ENCODE assay signal across 8 mouse cellular contexts in the genomic region with DNA sequence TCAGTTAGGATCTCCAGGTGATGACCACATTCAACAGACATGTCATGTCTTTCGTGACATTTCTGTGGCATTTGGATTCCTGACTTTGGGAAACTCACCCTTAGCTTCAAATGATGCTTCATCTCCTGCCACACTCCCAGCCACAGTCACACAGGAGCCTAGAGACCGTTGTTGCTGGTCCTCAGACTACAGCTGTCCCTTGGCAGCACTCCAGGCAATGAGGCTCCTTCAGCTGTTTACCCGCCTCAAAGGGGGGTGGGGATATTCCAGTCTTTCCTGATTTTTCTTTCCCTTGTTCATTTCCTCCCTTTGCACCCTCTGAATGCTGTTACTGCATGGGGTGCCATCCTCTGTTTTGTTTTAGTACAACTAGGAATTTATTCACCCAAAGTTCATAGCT.
DNase-seq lines count a peak whose midpoint lies in the region; ATAC-seq and TF ChIP-seq lines count a peak whose summit lies in the region.

No protein-coding gene starts in this region.

- TF ChIP-seq CTCF in heart, postnatal 0 days (IDR thresholded peaks at IDR 0.05; ENCODE audit: low read depth), result no peak
- no peak for TF ChIP-seq CTCF in lung, adult 2 months (IDR thresholded peaks at IDR 0.05; ENCODE audit: insufficient read depth, low read length)

- peak; percentile 34 for DNase-seq in adrenal gland, postnatal 25 days
- DNase-seq in adrenal gland, adult 2 months, result no peak
- DNase-seq in right cerebral cortex, postnatal 4 days, result peak; percentile 59
- DNase-seq in right cerebral cortex, adult 18-20 months, result no peak
- DNase-seq in heart, postnatal 0 days (ENCODE audit: low spot score), result peak; percentile 53
- peak; percentile 44 for DNase-seq in lung, adult 2 months
- peak; percentile 27 for DNase-seq in testis, postnatal 14 days (ENCODE audit: low spot score)
- no peak for DNase-seq in frontal cortex, postnatal 25 days (ENCODE audit: low spot score in 2 of 2)

- H3K9me3 ChIP-seq in heart, postnatal 0 days (replicated peaks; ENCODE audit: control insufficient read depth, low read length), result no peaks in the 10 kb centered on the region

- WGBS in heart, postnatal 0 days, result 11% methylated on average over 3 of the region's 3 CpGs
- WGBS in lung, adult 2 months, result 22% methylated on average over 3 of the region's 3 CpGs

- TF ChIP-seq EP300 in heart, postnatal 0 days (IDR thresholded peaks at IDR 0.05; ENCODE audit: low read depth), result no peak

- H3K27ac ChIP-seq in heart, postnatal 0 days (ENCODE audit: low read depth), result peak overlapping the region; percentile 52

- no peak for TF ChIP-seq POLR2A in lung, adult 2 months (IDR thresholded peaks at IDR 0.05; ENCODE audit: borderline replicate concordance, extremely low read depth, low read depth, low read length)

- peaks cover 37% of the 10 kb centered on the region for H3K4me1 ChIP-seq in heart, postnatal 0 days (ENCODE audit: control insufficient read depth, insufficient read depth)
- peaks cover 9% of the 10 kb centered on the region for H3K4me1 ChIP-seq in lung, adult 2 months (ENCODE audit: control insufficient read depth, insufficient read depth, low read length)

- H3K36me3 ChIP-seq in heart, postnatal 0 days (replicated peaks; ENCODE audit: control insufficient read depth, insufficient read depth, low read length), result no peaks in the 10 kb centered on the region

- H3K4me2 ChIP-seq in heart, postnatal 0 days (ENCODE audit: low read depth, low read length), result no peak overlapping the region

- no peaks in the 10 kb centered on the region for H3K27me3 ChIP-seq in heart, postnatal 0 days (ENCODE audit: control insufficient read depth, insufficient read depth, low read length)

- ATAC-seq in heart, postnatal 0 days (ENCODE audit: insufficient read depth, low read depth), result no peak

- no peak overlapping the region for H3K9ac ChIP-seq in heart, postnatal 0 days (replicated peaks; ENCODE audit: low read depth, low read length)

- no peak overlapping the region for H3K4me3 ChIP-seq in heart, postnatal 0 days (ENCODE audit: low read depth, low read length)
- H3K4me3 ChIP-seq in lung, adult 2 months (replicated peaks; ENCODE audit: extremely low read depth, low read depth, low read length), result no peak overlapping the region

Comparison
In these comparisons a context has a peak if more than half of its experiments do, and no peak if none do; other contexts are left out.
1. DNase-seq: peak in adrenal gland, postnatal 25 days (single experiment), right cerebral cortex, postnatal 4 days (single experiment), heart, postnatal 0 days (single experiment), lung, adult 2 months (single experiment) and testis, postnatal 14 days (single experiment); none in adrenal gland, adult 2 months (single experiment), right cerebral cortex, adult 18-20 months (single experiment) and frontal cortex, postnatal 25 days (0 of 2).